Mouse (Mus musculus) T-cell, adult 66 days (primary cell): ENCODE measurements around the gene Saal1. TPM values are rescaled to one million over a fixed set of nuclear protein-coding genes. Genes with fewer than 3 reads are reported as not detected.

Source experiments
- total RNA-seq, 2 experiments: library from RNA; stranded (reverse); gene quantifications; 3 replicates in 1 of 2; 4 replicates in 1 of 2; pipeline ENCODE4 v1.2.4; 2023

Gene Saal1
- 10 to 100 TPM; 14.9 to 16.7 TPM for total RNA-seq

DNA sequence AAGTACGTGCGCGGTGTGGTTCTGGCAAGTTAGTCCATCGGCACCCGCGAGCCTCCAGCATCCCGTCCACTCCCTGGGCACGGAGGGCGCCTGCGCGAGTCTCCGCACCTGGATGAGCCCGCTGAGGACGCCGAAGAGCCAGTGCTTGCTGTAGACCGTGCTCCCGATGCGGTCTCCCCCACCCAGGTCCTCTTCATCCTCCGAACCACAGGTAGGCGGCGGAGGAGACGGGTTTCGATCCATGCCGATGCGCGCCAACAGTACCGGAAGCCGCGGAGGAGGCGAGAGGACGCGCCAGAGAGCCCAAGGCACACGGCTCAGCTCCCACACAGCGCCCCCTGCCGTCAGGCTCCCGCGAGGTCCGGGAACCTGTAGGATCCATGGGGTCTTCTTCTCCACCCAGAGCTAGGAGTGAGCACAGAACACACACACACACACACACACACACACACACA is at the start of gene Saal1:
Gene Saal1, minus strand, starts transcription at position 291 of the 455 bp plus-strand sequence.

DNA sequence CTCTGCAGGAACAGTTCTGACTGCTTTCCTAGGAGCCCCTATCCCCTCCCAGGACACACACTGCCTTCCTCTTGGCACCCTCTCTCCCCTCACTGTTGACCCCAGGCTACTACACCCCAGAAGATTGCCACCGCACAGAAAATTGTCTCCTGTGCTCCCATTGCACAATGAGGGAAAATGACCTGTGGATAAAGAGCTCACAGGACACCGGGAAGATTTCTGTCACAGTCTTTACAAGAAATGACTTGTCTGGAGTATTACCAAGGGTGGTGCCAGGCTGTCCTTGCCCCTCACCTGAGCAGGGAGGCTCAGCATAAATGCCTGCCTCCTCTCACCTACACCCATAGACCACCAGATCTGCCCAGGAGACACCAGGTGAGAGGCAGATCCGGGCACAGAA is 41.0 kb upstream of the Saal1 start, which contains the start of gene Saa2:
Gene Saa2, plus strand, starts transcription at position 301 of the 400 bp plus-strand sequence.

DNA sequence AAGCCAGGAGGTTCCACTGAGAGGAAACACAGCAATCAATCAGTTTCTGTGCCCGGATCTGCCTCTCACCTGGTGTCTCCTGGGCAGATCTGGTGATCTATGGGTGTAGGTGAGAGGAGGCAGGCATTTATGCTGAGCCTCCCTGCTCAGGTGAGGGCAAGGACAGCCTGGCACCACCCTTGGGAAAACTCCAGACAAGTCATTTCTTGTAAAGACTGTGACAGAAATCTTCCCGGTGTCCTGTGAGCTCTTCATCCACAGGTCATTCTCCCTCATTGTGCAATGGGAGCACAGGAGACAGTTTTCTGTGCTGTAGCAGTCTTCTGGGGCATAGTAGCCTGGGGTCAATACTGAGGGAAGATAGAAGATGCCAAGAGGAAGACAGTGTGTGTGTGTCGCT is 32.4 kb upstream of the Saal1 start, which contains the start of gene Saa1:
Gene Saa1, minus strand, starts transcription at position 101 of the 400 bp plus-strand sequence.

DNA sequence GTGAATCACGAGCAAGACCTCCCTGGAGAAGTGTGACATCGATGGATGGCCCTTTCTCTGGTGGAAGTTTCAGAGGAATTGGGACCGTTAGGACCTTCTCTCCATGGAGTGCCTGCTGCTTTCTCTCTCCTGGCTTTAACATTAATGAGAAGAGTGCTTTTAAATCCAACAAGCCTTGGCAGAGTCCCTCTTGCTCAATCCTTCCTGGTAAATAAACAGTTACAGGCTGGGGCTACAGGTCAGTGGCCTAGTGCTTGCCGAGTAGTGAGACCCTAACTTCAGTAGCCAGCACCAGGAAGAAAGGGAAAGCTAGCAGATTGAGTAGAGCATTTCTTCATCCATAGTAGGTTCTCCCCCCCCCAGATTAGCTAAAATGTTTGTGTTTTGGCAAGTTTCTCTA is 22.0 kb upstream of the Saal1 start, which contains the start of gene Saa4:
Gene Saa4, minus strand, starts transcription at position 146 of the 400 bp plus-strand sequence.

DNA sequence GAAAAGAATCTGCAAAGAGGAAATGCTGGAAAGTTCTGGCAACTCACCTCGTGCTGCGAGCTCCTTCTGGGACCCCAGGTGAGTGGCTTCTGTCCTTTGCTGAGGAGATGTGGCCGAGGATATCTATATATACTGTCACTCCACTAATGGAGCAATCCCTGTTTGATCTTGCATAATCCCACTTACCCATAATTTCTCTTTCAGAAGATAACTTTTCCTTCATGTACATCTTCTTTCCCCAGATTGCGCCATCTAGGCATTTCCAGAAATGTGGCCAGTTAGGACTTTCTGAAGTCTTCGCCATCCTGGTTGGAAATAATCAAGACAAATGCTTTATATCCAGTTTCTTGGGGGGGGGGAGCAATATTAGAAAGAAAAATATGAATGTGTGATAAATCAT is 5.1 kb upstream of the Saal1 start, which contains the start of gene Saa3:
Gene Saa3, minus strand, starts transcription at position 101 of the 400 bp plus-strand sequence.

DNA sequence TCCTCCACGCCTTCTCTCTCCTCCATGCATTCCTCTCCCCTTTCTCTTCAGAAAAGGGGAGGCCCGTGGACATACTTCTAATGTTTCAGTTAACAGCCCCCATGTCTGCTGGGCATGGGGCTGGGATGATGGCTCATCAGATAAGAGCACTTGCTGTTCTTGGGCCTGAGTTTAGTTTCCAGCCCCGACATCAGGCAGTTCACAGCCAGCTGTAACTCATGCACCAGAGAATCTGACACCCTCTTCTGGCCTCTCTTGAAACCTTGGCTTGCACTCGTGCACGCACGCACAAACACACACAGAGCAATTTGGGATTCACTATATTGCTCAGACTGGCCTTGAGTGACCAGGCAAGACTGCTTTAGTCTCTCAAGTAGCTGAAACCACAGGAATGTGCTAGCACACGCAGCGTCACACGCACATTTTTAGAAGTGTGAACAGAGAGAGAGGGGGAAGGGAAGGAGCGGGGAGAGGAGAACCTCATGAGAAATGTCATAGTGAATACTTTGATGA is 38.3 kb downstream of the Saal1 start, which contains the start of gene Tph1:
Gene Tph1, minus strand, starts transcription at position 378 of the 513 bp plus-strand sequence.

DNA sequence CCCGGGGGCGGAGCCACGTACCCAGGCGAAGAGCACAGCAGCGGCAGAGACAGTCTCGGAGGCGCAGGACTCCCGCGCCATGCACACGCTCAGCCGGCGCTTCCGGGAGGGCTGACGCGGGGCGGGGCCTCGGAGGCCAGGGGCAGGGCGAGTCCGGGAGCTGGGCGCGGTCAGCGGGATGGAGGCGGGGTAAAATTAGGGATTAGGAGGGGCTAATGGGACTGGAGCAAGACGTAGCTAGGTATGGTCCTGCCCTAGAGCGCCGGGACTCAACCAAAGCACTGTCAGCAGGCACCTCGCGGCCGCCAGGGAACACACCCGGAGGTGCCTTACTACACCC is 70.8 kb downstream of the Saal1 start, which contains the start of gene Sergef:
Gene Sergef, minus strand, starts transcription at position 116 of the 340 bp plus-strand sequence.

Other genes starting within 250 kb of the Saal1 start
- 10 to 100 TPM; 18.9 to 19.4 TPM for gene Sergef, start 70.9 kb downstream of the Saal1 start, total RNA-seq
- not detected for gene Tph1, start 38.1 kb downstream of the Saal1 start, total RNA-seq
- under 1 TPM in 1 of 2 experiments, not detected in 1; 0.27 TPM for gene Saa3, start 5.0 kb upstream of the Saal1 start, total RNA-seq
- gene Saa4, start 21.9 kb upstream of the Saal1 start, total RNA-seq: not detected
- not detected for gene Saa1, start 32.3 kb upstream of the Saal1 start, total RNA-seq
- not detected for gene Saa2, start 41.1 kb upstream of the Saal1 start, total RNA-seq
- gene Hps5, start 85.4 kb upstream of the Saal1 start, total RNA-seq: 10 to 100 TPM; 38.6 to 42.2 TPM
- 10 to 100 TPM; 43.4 to 59.7 TPM for gene Gtf2h1, start 85.4 kb upstream of the Saal1 start, total RNA-seq
- 100 to 1,000 TPM; 287 to 303 TPM for gene Ldha, start 130.8 kb upstream of the Saal1 start, total RNA-seq
- not detected for gene Ldhc, start 150.5 kb upstream of the Saal1 start, total RNA-seq
- gene Tsg101, start 209.3 kb upstream of the Saal1 start, total RNA-seq: 10 to 100 TPM; 55.8 to 56.7 TPM
- gene Uevld, start 247.8 kb upstream of the Saal1 start, total RNA-seq: 1 to 10 TPM; 6.0 to 8.2 TPM